Mouse (Mus musculus): ENCODE measurements around the gene Rom1. TPM values are rescaled to one million over a fixed set of nuclear protein-coding genes. Genes with fewer than 3 reads are reported as not detected.

The Rom1 gene
- total and polyA plus RNA-seq, 2 experiments from 2014 or later = 2.7 to 6.3 TPM

DNA sequence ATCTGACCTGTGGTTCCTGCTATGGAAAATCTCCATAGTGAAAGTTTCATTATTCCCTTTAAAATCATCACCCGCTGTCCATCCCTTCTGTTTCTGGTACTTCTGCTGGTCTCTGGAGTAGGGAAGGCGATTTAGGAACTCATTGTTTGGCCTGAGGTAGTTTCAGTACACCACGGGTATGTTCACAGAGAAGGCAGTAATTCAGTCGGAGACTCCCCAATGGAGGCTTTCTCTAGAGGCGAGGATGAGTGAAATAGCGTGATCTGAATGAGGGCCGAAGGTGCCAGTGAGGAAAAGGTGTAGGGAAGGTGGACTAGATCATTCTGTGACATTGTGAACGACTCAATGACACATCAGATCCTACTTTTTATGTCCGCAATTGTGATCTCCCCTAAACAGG, 25.0 kb upstream of the Rom1 start:
- 7% methylated on average over 9 of the region's 9 CpGs for WGBS
- no peak for TF ChIP-seq CTCF (IDR thresholded peaks at IDR 0.05)
- peak overlapping the region; percentile 65 for H3K9ac ChIP-seq (replicated peaks; ENCODE audit: low read length, poor library complexity, severe bottlenecking)
- no peaks in the 10 kb centered on the region; the same call in 1 of the 2 replicates for H3K4me1 ChIP-seq (ENCODE audit: insufficient read depth, low read length)
- H3K9me3 ChIP-seq (ENCODE audit: low read length) = no peaks in the 10 kb centered on the region
- ATAC-seq (ENCODE audit: low FRiP score) = no peak
- peak overlapping the region; percentile 59 for H3K4me2 ChIP-seq (ENCODE audit: low read depth, low read length, poor library complexity, severe bottlenecking)
- H3K36me3 ChIP-seq (ENCODE audit: insufficient read depth, low read length) = peaks cover 30% of the 10 kb centered on the region
- H3K4me3 ChIP-seq (ENCODE audit: low read depth, low read length) = peak overlapping the region; percentile 63
- DNase-seq (ENCODE audit: low spot score) = no peak
- H3K27me3 ChIP-seq (ENCODE audit: insufficient read depth, low read length) = no peaks in the 10 kb centered on the region
- H3K27ac ChIP-seq (ENCODE audit: low read depth, low read length) = peak overlapping the region; percentile 65

- Histone ChIP-seq H3K4me3 (ENCODE audit: low read depth, low read length) (peak within 1 kb of the TSS; percentile 63), H3K27ac (ENCODE audit: low read depth, low read length) (peak within 1 kb of the TSS; percentile 69), H3K4me2 (ENCODE audit: low read depth, low read length, poor library complexity, severe bottlenecking) (peak within 1 kb of the TSS; percentile 59), H3K9ac (replicated peaks; ENCODE audit: low read length, poor library complexity, severe bottlenecking) (peak within 1 kb of the TSS; percentile 65), H3K36me3 (ENCODE audit: insufficient read depth, low read length) (peaks cover 35% of the 10 kb centered on the region), H3K9me3 (ENCODE audit: low read length) (no peaks in the 10 kb centered on the region), H3K4me1 (ENCODE audit: insufficient read depth, low read length) (no peaks in the 10 kb centered on the region; the same call in 1 of the 2 replicates), H3K27me3 (ENCODE audit: insufficient read depth, low read length) (no peaks in the 10 kb centered on the region)
- 1% methylated on average over 46 of the region's 46 CpGs for WGBS
- peak; percentile 17; the same call in 1 of the 2 replicates for TF ChIP-seq CTCF (IDR thresholded peaks at IDR 0.05)
- DNase-seq (ENCODE audit: low spot score) (peak; percentile 99), ATAC-seq (ENCODE audit: low FRiP score) (peak; percentile 94)
Observed at GRCm38 (mm10) chr19:8953135-8954039, 24.2 kb upstream of the Rom1 start, which contains the start of gene Tut1. Tut1 (plus strand) TSS chr19:8953847.

- H3K36me3 ChIP-seq (ENCODE audit: insufficient read depth, low read length) = peaks cover 47% of the 10 kb centered on the region
- no peak overlapping the region for H3K4me2 ChIP-seq (ENCODE audit: low read depth, low read length, poor library complexity, severe bottlenecking)
- 81% methylated on average over 9 of the region's 9 CpGs for WGBS
- no peak overlapping the region for H3K9ac ChIP-seq (replicated peaks; ENCODE audit: low read length, poor library complexity, severe bottlenecking)
- no peak for ATAC-seq (ENCODE audit: low FRiP score)
- no peaks in the 10 kb centered on the region for H3K27me3 ChIP-seq (ENCODE audit: insufficient read depth, low read length)
- no peak for TF ChIP-seq CTCF (IDR thresholded peaks at IDR 0.05)
- peak; percentile 34 for DNase-seq (ENCODE audit: low spot score)
- no peaks in the 10 kb centered on the region for H3K9me3 ChIP-seq (ENCODE audit: low read length)
- 0 out of 2 replicates have a peak overlapping the region, but pooled peaks have one; percentile 69 for H3K27ac ChIP-seq (ENCODE audit: low read depth, low read length)
- H3K4me3 ChIP-seq (ENCODE audit: low read depth, low read length) = no peak overlapping the region
- no peaks in the 10 kb centered on the region; the same call in 1 of the 2 replicates for H3K4me1 ChIP-seq (ENCODE audit: insufficient read depth, low read length)
Observed at GRCm38 (mm10) chr19:8952241-8952640, 23.1 kb upstream of the Rom1 start.

DNA sequence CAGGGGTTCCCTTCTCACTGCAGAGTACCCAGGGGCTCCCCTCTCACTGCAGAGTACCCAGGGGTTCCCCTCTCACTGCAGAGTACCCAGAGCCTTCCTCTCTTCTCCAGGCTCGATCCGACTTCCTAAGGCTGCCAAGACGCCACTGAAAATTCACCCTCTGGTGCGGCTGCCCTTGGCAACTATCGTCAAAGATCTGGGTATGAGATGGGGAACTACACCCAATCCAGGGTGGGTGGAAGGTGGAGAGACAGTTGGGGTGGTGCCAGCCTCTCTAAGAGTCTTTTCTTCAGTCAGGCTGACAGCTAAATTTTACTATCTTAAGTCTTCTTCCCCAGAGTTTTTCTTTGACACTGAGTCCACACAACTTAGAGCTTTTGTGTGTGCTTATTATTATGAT, 21.0 kb upstream of the Rom1 start:
- Histone ChIP-seq H3K4me2 (ENCODE audit: low read depth, low read length, poor library complexity, severe bottlenecking) (no peak overlapping the region), H3K36me3 (ENCODE audit: insufficient read depth, low read length) (peaks cover 60% of the 10 kb centered on the region), H3K9ac (replicated peaks; ENCODE audit: low read length, poor library complexity, severe bottlenecking) (no peak overlapping the region), H3K4me3 (ENCODE audit: low read depth, low read length) (no peak overlapping the region), H3K4me1 (ENCODE audit: insufficient read depth, low read length) (no peaks in the 10 kb centered on the region; the same call in 1 of the 2 replicates), H3K9me3 (ENCODE audit: low read length) (no peaks in the 10 kb centered on the region), H3K27ac (ENCODE audit: low read depth, low read length) (no peak overlapping the region), H3K27me3 (ENCODE audit: insufficient read depth, low read length) (no peaks in the 10 kb centered on the region)
- no peak for ATAC-seq (ENCODE audit: low FRiP score)
- DNase-seq (ENCODE audit: low spot score) = no peak
- TF ChIP-seq CTCF (IDR thresholded peaks at IDR 0.05) = no peak
- WGBS = 91% methylated on average over 5 of the region's 5 CpGs

GRCm38 (mm10) chr19:8946929-8947328, 17.8 kb upstream of the Rom1 start:
- Histone ChIP-seq H3K27ac (ENCODE audit: low read depth, low read length) (no peak overlapping the region), H3K9me3 (ENCODE audit: low read length) (no peaks in the 10 kb centered on the region), H3K4me2 (ENCODE audit: low read depth, low read length, poor library complexity, severe bottlenecking) (no peak overlapping the region), H3K36me3 (ENCODE audit: insufficient read depth, low read length) (peaks cover 56% of the 10 kb centered on the region), H3K27me3 (ENCODE audit: insufficient read depth, low read length) (no peaks in the 10 kb centered on the region), H3K4me3 (ENCODE audit: low read depth, low read length) (no peak overlapping the region), H3K4me1 (ENCODE audit: insufficient read depth, low read length) (no peaks in the 10 kb centered on the region), H3K9ac (replicated peaks; ENCODE audit: low read length, poor library complexity, severe bottlenecking) (no peak overlapping the region)
- no peak for TF ChIP-seq CTCF (IDR thresholded peaks at IDR 0.05)
- WGBS = 94% methylated on average over 7 of the region's 7 CpGs
- ATAC-seq (ENCODE audit: low FRiP score) = no peak
- DNase-seq (ENCODE audit: low spot score) = no peak

DNA sequence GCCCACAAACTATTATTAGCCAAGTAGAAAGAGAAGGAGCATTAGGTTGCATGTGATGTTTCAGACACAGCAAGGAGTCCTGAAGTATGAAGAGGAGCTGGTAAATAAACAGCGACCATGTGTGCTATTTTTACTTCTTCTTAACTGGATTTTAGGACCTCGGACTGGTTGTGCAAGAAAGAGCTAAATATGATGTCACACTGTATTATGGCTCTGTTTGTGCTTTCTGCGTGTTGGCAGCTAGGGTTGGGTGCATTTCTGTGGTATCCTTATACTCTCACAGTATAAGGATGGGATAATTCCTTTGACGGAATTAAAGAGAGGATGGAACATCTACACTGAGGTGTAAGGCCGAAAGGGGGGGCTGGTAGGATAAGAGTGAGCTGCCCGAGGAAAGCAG, 16.1 kb upstream of the Rom1 start:
- no peaks in the 10 kb centered on the region for H3K27me3 ChIP-seq (ENCODE audit: insufficient read depth, low read length)
- ATAC-seq (ENCODE audit: low FRiP score) (no peak), DNase-seq (ENCODE audit: low spot score) (no peak)
- no peaks in the 10 kb centered on the region; the same call in 1 of the 2 replicates for H3K4me1 ChIP-seq (ENCODE audit: insufficient read depth, low read length)
- peaks cover 42% of the 10 kb centered on the region for H3K36me3 ChIP-seq (ENCODE audit: insufficient read depth, low read length)
- WGBS = 82% methylated on average over 6 of the region's 6 CpGs
- H3K4me3 ChIP-seq (ENCODE audit: low read depth, low read length) = no peak overlapping the region
- TF ChIP-seq CTCF (IDR thresholded peaks at IDR 0.05) = no peak
- H3K9me3 ChIP-seq (ENCODE audit: low read length) = no peaks in the 10 kb centered on the region
- H3K4me2 ChIP-seq (ENCODE audit: low read depth, low read length, poor library complexity, severe bottlenecking) = no peak overlapping the region
- H3K9ac ChIP-seq (replicated peaks; ENCODE audit: low read length, poor library complexity, severe bottlenecking) = peak overlapping the region; percentile 8; the same call in 1 of the 2 replicates
- H3K27ac ChIP-seq (ENCODE audit: low read depth, low read length) = no peak overlapping the region
